Mouse (Mus musculus): ENCODE results near the gene Abhd8. TPM values are rescaled to one million over a fixed set of nuclear protein-coding genes. Genes with fewer than 3 reads are reported as not detected.

Gene Abhd8
- total RNA-seq, 2 experiments from 2014 or later: 299 to 324 TPM

DNA sequence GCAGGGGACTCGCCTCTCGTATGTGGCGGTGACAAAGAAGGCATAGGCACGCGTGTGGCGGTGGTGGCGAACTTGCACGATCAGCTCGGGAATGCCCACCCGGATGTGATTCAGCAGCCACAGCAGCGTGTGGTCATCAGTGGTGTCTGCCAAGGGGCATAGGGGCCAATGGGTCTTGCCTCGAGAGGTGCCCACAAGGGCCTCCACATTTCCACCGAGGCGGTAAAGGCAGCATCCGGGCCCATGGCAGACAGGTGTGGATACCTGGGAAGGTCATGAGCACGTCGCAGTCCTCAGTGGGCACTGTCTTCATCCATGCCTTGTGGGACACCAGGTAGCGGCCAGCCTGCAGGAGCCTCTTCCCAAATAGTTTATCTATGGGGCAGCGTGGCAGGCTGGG lies 21.3 kb upstream of the Abhd8 start:
- intact Hi-C loops (cut with DNase I): loop anchor here (1.0 kb wide), 1 partner anchor 7 kb away; no protein-coding TSS in a partner anchor
- DNase-seq (ENCODE audit: low spot score in 2 of 2): no peak

DNA sequence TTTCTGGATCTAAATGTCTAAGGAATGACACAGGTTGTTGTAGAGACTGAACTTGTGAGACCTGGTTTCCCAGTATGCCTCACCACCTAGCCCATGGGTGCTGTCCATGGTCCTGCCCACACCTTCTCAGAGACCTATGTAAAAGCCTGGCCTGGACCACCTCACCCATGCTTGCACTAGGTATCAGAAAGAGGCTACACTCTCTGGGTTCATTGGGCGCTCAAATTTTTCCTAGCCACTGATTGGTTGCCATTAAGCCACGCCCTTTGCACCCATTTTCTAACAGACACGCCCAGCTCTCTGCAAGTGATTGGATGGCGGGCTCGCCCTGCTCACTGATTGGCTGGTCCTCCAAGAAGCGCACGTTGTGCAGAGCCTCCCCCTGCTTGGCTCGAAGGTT lies 20.5 kb upstream of the Abhd8 start:
- intact Hi-C loops (cut with DNase I): no loop called here
- no peak for DNase-seq (ENCODE audit: low spot score in 2 of 2)

DNA sequence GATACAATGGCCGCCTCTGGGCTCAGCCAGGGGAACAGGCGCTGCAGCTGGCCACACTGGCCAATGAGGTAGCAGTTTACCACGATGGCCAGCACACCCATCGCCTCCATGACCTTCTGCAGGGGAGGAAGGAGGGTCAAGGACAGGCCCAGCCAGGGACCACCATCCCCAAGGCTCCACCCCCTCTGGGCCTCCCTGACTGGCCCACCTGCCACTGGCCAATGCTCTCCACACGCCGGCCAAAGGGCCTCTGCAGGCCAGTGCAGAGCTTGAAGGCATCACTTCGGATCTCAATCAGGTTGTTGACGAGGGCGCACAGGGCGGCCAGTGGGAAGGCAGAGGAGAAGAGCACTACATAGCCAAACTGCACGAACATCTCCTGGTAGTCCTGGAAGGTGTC lies 15.5 kb upstream of the Abhd8 start:
- DNase-seq (ENCODE audit: low spot score in 2 of 2): no peak
- intact Hi-C loops (cut with DNase I): no loop called here

DNA sequence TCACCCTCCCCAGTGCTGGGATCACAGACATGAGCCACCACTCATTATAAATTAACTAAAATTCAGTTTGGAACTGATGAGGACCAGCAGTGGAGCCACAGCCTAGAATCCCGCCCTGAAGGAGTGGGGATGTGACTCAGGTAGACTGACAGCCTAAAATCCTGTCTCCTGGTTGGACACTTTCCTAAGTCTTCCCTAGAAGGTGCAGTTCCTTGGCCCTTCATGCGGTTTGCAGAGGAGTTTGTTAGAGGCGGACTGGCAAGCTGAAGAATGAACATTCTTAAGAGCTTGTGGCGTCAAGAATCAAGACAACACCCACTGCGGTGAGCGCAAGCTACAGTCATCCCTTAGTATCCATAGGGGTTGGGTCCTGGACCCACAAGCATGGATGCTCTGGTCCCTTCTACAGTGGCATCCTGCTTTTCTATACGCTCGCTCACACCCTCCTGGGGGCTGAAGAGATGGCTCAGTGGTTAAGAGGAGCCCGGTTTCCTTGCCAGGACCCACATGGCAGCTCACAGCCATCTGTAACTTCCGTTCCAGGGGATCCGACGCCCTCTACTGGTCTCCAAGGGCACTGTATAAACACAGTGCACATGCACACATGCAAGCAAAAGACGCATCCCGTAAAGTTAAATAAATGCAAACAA lies 13.9 kb upstream of the Abhd8 start:
- intact Hi-C loops (cut with DNase I): loop anchor here (1.0 kb wide), 1 partner anchor 8 kb away; the partner anchor contains the start of gene Ano8
- DNase-seq (ENCODE audit: low spot score in 2 of 2): peak in 1 of 2 experiments; percentile 57

DNA sequence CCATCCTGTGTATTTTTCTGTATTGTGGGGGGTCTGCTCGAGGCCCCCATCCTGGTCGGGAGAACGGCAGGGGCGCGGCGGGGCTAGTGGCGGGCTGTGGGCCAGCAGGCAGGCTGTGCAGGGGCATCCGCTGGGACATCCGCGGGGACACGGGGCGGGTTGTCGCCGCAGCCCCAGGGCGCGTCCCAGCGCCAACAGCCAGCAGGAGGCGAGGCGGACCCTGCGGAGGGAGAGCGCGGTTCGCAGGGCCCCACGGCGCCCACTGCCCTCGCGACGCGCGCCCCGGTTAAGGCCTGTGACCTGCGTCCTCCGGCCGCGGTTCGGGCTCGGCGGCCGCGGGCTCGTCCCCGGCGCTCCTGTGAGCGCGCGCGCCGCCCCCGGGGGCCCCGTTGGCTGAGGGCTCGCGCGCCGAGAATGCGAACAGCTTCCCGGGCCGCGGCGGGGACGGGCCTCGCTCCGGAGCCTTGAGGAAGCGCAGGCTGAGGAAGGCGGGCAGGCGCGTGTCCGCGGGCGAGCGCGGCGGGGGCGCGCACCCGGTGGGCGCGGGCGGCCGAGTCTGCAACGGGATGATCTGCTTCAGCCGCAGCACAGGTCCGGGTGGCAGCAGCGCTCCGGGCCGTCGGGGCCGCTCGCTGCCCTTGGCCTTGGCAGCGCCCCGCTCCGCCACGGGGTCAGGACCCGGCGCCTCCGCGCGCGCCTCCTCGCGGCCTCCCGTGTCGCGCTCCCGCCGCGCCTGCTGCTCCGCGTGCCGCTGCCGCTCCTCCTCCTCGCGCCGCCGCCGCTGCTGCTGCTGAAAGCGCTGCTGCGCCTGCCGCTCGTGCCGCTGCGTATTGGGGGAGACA lies 12.9 kb upstream of the Abhd8 start:
- DNase-seq (ENCODE audit: low spot score in 2 of 2): peak; percentile 84 to 88
- intact Hi-C loops (cut with DNase I): no loop called here

DNA sequence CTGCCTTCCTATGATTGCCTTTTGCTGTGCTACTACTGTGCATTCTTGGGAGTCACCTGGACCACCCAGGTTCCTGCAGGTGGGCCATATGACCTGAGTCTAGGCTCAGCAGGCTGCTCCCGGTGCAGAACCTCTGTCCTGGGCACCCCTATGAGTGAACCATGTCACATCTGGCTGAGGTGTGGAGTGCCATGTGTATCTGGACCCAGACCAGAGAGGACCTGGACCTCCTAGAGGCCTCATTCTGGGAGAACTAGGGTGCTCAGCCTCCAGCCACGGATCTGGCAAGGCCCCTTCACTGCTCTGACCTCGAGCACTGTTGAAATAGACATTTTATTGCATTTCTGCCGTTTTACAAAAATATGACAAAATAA lies 12.2 kb upstream of the Abhd8 start:
- intact Hi-C loops (cut with DNase I): loop anchor here (2.0 kb wide), 1 partner anchor 13 kb away; the partner anchor contains the start of gene Gtpbp3

DNA sequence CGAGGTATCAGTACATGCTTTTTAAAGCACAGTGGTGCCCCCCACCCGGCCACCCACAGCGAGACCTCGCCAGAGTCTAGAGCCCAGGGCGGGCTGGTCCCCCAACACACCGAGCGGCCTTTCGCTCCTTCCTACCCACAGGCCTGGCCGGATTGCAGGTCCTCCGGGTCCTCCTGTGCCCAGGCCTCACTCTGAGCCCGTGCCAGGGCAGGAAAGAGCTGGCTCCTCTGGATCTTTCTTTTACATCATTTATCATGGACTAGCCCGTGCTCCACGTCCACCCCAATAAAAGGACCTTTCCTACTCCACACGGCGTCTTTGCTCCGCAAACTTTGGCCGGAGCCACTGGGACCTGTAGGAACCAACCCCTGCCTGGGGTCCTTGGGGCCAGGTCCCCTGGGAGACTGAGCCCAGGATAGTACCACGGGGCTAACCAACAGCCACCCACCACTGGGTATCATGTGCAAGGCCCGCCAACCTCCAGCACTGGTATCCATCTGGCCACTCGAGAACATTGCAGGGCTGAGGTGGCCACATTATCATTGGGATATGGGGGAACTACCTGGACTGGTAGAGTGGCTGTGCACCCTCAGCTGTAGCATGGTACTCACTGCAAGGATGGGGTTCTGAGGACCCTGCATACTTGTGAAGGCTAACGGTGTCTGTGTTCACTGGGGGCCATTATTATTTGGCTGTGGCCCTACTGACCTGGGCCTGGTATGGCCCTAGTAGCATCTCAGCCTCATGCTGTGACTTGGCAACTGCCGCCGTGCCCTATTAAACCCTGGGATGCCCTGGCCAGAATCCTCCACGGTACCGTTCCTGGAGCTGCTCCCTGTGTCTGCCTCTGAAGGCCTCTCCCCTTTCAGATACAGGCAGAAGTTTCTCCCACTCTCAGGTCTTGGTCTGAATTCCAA lies 11.6 kb upstream of the Abhd8 start:
- no peak for DNase-seq (ENCODE audit: low spot score in 2 of 2)
- intact Hi-C loops (cut with DNase I): loop anchor here (2.0 kb wide), 1 partner anchor 14 kb away; the partner anchor contains the start of gene Gtpbp3

More for the DNA sequence above, 12.2 kb upstream of the Abhd8 start:
- DNase-seq (ENCODE audit: low spot score in 2 of 2): no peak

DNA sequence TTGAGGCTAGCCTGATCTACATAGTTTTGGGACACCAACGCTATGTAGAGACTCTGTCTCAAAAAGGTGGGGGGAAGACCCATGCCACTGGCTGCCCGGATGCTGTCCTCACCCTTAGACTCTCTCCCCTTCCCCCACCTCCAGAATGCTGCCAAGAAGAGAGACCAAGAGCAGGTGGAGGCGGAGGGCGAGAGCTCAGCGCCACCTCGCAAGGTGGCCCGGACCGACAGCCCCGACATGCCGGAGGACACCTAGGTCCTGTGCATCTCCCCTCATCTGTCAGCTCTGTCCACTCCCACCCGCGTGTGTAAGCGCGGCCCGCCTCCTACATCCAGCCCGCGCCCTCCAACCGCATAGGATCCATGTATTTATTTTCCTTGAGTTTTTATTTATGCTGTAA lies 10.9 kb upstream of the Abhd8 start:
- intact Hi-C loops (cut with DNase I): loop anchor here (2.0 kb wide), 1 partner anchor 14 kb away; the partner anchor contains the start of gene Gtpbp3
- DNase-seq (ENCODE audit: low spot score in 2 of 2): no peak

DNA sequence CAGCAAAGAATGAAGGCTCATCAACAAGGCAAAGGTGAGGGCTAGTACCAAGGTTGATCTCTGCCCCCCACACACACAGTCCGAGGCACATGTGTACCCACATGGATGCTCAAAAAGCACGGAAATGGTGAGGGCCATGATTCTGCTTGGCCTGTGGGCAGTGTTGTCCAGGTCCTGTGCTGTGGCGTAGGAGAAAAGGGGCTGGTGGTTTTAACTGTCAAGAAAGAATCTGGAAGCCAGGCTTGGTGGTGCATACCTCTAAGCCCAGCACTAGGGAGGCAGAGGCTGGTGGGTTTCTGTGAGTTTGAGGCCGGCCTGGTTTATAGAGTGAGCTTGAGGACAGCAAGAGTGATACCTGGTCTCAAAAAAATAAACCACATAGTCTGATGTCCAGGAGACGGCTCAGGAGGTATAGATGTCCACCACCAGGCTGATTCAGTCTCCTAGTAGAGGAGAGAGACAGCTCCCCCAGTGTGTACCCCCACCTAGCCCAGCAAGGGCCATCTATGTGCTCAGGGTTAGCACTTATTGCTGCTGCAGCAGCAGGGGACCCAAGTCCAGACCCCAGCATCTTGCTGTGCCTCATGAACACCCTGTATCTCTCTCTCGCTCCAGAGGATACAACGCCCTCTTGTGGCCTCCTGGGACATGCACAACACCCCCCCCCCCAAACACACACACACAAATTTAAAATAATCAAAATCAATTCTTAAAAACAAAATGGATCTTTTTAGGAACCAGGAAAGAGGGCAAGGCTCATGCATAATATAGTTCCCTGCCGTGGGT lies 9.3 kb upstream of the Abhd8 start:
- intact Hi-C loops (cut with DNase I): no loop called here
- DNase-seq (ENCODE audit: low spot score in 2 of 2): no peak

DNA sequence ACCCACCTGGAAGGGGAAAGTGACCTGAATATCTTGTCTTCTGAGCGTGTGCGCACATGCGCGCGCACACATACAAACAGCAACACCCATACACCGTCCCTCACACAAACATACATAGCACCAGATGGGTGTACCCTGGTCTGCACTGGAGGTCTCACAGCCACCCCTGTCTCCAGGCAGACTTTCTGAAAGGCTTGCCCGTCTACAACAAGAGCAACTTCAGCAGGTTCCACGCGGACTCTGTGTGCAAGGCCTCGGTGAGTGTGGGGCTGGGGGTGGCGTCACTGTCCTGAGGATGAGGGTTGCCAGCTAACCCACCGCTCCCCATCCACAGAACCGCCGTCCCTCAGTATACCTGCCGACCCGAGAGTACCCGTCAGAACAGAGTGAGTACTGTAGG lies 8.4 kb upstream of the Abhd8 start:
- intact Hi-C loops (cut with DNase I): no loop called here
- no peak for DNase-seq (ENCODE audit: low spot score in 2 of 2)

DNA sequence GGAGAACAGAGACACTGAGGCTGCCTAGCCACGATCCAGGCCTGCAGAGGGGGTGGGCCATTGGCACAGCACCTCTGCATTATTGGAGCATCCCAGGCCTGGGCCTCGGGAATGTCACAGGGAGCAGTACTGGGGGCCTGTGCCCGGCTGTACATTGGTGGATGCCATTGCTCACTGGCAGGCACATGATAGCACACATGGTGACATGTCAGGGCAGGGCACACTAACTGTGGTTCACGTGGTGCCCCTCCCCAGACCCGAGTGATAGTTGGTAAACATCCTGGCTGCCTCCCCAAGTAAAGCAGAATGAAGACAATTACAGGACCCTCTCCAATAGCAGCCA lies 7.4 kb upstream of the Abhd8 start:
- no peak for DNase-seq (ENCODE audit: low spot score in 2 of 2)
- intact Hi-C loops (cut with DNase I): no loop called here

DNA sequence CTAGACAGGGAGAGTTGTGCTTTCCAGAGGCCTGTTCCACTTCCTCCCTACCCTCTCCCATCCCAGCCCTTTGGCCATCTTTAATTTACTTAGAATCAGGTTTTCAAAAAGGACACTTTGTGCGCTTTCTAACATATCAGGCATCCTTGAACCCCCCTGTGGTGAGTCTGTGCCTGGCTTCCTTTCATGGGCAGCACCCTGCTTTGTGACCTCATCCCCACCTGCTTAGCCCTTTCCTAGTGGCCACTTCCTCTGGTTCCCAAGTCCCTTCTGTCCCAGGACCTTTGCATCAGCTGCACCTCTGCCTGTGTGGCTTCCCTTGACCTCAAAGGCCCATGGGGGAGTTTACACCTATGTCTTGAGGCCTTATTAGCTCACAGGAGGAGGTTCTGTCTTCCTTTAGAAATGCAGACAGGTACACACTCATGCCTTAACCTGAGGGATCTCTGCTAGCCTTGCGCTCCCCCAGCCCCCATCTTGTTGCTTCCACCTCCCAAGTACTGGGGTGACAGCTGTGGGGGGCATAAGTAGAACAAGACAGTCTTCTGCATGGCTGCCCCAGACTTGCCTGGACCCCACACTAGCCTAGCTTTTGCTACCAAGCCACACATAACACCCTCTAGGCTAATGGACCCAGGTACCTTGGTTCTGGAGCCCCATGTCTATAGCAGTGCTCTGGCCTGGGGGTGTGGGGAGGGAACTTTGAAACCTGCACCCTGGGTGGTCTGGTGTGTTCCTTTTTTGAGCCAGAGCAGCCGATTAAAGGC lies 6.9 kb upstream of the Abhd8 start:
- intact Hi-C loops (cut with DNase I): no loop called here
- DNase-seq (ENCODE audit: low spot score in 2 of 2): no peak

DNA sequence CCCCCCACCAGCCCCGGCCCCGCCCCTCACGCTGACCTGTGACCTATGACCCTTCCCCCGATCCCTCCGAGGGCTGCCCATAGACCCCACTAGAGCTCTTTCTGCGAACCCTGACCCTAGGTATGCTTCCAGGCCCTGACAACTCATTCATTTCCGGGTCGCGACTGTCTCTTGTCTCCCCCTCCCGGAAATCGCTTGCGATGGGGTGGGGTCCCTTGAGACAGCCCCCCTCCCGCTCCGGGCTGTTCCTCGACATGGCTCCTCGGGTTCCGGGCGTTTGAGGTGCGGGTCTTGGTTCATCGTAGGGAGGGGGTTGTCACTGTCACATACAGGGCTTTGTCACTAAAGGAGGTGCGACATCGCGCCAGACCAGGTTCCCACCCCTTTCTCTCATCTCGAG lies 6.0 kb upstream of the Abhd8 start:
- intact Hi-C loops (cut with DNase I): no loop called here
- DNase-seq (ENCODE audit: low spot score in 2 of 2): peak; percentile 60 to 65

DNA sequence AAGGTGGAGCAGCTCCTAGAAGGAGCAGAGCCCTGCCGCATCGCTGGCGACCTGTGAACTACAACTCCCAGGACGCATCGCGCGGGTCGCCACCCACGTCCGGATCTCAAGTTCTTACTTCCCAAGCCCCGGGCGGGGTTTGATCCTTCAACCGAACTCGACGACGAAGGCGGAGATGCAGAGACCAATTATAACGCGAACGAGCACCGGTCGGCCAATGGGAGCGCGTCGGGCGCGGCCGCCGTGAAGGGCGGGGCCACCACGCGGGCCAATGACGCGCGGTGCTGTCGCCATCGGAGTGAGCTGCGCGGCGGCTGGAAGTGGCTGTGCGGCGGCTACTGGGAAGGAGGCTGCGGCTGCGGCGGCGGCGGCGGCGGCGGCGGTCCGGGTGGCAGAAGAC lies 5.5 kb upstream of the Abhd8 start, which contains the start of gene Dda1:
Dda1 (plus strand) TSS at position 284 of the 400 bp plus-strand sequence.
- peak; percentile 99 to 100 for DNase-seq (ENCODE audit: low spot score in 2 of 2)
- intact Hi-C loops (cut with DNase I): no loop called here

DNA sequence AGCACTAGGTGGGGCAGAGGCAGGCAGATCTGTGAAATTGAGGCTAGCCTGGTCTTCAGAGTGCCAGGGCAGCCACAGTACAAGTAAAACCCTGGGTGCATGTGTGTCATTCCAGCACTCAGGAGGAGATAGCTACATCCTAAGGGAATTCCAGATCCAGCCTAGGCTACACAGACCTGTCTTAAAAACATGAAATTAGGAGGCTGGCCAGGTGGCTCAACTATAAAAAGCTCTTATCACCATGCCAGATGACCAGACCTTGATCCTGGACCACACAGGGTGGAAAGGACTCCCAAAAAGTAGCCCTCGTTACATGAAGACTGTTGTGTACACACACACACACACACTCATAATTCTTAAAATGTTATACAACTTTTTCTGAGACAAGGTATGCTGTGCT lies 4.5 kb upstream of the Abhd8 start:
- intact Hi-C loops (cut with DNase I): no loop called here
- DNase-seq (ENCODE audit: low spot score in 2 of 2): no peak

DNA sequence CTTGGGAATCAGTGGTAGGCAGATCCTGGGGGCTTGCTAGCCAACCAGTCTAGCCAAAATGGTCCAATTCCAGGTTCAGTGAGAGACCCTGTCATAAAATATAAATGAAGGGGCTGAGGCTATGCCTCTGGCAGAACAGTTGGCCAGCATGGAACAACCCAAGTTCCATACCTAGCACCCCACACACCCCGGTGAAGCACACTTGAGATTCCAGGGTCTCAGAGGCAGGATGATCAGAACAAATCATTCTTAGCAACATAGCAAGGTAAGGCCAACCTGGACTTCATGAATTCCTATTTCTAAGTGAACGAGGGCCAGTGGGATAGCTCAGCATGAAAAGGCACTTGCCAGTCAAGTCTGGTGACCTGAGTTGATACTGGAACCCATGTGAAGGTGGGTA lies 3.7 kb upstream of the Abhd8 start:
- intact Hi-C loops (cut with DNase I): no loop called here

DNA sequence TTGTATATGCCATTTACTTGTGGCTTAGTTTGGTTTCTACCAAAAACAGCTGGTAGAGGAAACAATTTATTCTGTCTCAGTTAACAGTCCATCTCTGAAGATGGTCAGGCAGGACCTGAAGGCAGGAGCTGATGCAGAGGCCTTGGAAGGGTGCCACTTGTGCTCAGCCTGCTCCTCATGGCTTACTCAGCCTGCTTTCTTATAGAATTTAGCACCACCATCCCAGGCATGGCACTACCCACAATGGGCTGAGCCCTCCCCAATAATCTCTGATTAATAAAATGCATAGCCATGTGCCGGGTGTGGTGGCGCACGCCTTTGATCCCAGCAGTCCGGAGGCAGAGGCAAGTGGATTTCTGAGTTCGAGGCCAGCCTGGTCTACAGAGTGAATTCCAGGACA lies 2.7 kb upstream of the Abhd8 start:
- DNase-seq (ENCODE audit: low spot score in 2 of 2): no peak
- intact Hi-C loops (cut with DNase I): no loop called here

More for the DNA sequence above, 3.7 kb upstream of the Abhd8 start:
- DNase-seq (ENCODE audit: low spot score in 2 of 2): no peak

DNA sequence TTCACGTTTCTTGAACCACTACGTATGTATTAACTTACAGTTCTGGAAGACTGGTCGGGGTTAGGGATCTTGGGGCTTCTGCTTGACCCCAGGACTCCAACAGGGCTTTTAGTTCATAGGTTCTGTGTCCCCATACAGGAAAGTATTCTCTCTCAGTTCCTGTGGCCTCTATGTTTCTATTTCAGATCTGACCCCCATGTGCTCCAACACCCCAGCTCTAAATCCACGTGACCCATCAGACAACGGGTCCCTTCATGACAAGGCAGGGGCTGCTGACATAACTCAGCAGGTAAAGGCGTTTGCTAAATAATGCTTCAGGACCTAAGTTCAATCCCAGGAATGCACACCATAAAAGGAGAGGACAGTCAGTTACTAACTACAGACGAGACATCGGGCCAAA lies 2.3 kb upstream of the Abhd8 start:
- intact Hi-C loops (cut with DNase I): loop anchor here (2.0 kb wide), 1 partner anchor 77 kb away; the partner anchor contains the start of gene Mvb12a
- no peak for DNase-seq (ENCODE audit: low spot score in 2 of 2)

Data from left cerebral cortex, postnatal 25 days (tissue).